Mouse (Mus musculus): ENCODE data around the gene Idh2. TPM values are rescaled to one million over a fixed set of nuclear protein-coding genes. Genes with fewer than 3 reads are reported as not detected.

The Idh2 gene
- polyA plus RNA-seq, 1 experiment from 2014 or later = 371 TPM

- WGBS = 93% methylated on average over 42 of the region's 42 CpGs
- Histone ChIP-seq H3K9ac (ENCODE audit: low read length) (no peak overlapping the region), H3K4me1 (ENCODE audit: control insufficient read depth, insufficient read depth, low read length) (peaks cover 7% of the 10 kb centered on the region), H3K27me3 (ENCODE audit: control insufficient read depth, insufficient read depth, low read length) (no peaks in the 10 kb centered on the region), H3K36me3 (ENCODE audit: control insufficient read depth, insufficient read depth, low read length) (peaks cover 8% of the 10 kb centered on the region), H3K27ac (ENCODE audit: low read depth, low read length) (no peak overlapping the region), H3K9me3 (ENCODE audit: control insufficient read depth, low read length) (no peaks in the 10 kb centered on the region), H3K4me3 (ENCODE audit: low read depth, low read length) (no peak overlapping the region), H3K4me2 (ENCODE audit: low read depth) (no peak overlapping the region)
- no peak for ATAC-seq (ENCODE audit: insufficient read depth, low FRiP score, low TSS enrichment)
- no peak for DNase-seq (ENCODE audit: low spot score)
These were observed 33.3 kb downstream of the Idh2 start for GRCm38 (mm10) chr7:80081586-80082554.

- no peak overlapping the region for H3K4me3 ChIP-seq (ENCODE audit: low read depth, low read length)
- no peaks in the 10 kb centered on the region for H3K27me3 ChIP-seq (ENCODE audit: control insufficient read depth, insufficient read depth, low read length)
- H3K36me3 ChIP-seq (ENCODE audit: control insufficient read depth, insufficient read depth, low read length) = peaks cover 6% of the 10 kb centered on the region; the same call in 1 of the 2 replicates
- H3K4me2 ChIP-seq (ENCODE audit: low read depth) = no peak overlapping the region
- no peak overlapping the region for H3K9ac ChIP-seq (ENCODE audit: low read length)
- H3K4me1 ChIP-seq (ENCODE audit: control insufficient read depth, insufficient read depth, low read length) = peaks cover 29% of the 10 kb centered on the region
- ATAC-seq (ENCODE audit: insufficient read depth, low FRiP score, low TSS enrichment) (no peak), DNase-seq (ENCODE audit: low spot score) (peak; percentile 53)
- H3K9me3 ChIP-seq (ENCODE audit: control insufficient read depth, low read length) = no peaks in the 10 kb centered on the region
- H3K27ac ChIP-seq (ENCODE audit: low read depth, low read length) = no peak overlapping the region
- 54% methylated on average over 14 of the region's 14 CpGs for WGBS
These were observed 36.3 kb downstream of the Idh2 start for GRCm38 (mm10) chr7:80078792-80079301.

DNA sequence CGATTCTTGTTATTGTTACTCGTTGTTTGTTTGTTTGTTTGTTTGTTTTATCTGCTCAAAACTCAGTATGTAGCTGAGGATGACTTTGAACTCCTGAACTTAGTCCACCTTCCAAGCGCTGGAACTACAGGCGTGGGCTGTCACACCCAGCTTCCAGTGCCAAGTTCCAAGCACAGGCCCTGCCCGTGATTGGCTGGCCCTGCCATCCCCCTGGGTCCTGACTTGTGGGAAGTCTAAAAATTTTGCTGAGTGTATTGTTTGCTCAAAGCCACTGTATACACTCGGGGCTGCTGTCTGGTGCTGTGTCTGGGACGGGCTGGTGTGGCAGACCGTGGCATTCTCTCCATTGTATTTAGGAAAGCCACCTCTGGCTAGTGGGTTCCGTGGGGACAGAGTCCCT, 37.4 kb downstream of the Idh2 start:
- Histone ChIP-seq H3K36me3 (ENCODE audit: control insufficient read depth, insufficient read depth, low read length) (peaks cover 6% of the 10 kb centered on the region; the same call in 1 of the 2 replicates), H3K4me1 (ENCODE audit: control insufficient read depth, insufficient read depth, low read length) (peaks cover 29% of the 10 kb centered on the region), H3K9ac (ENCODE audit: low read length) (no peak overlapping the region), H3K4me2 (ENCODE audit: low read depth) (no peak overlapping the region), H3K27me3 (ENCODE audit: control insufficient read depth, insufficient read depth, low read length) (no peaks in the 10 kb centered on the region), H3K27ac (ENCODE audit: low read depth, low read length) (no peak overlapping the region), H3K4me3 (ENCODE audit: low read depth, low read length) (no peak overlapping the region), H3K9me3 (ENCODE audit: control insufficient read depth, low read length) (no peaks in the 10 kb centered on the region)
- 79% methylated on average over 9 of the region's 9 CpGs for WGBS
- no peak for DNase-seq (ENCODE audit: low spot score)
- ATAC-seq (ENCODE audit: insufficient read depth, low FRiP score, low TSS enrichment) = no peak

DNA sequence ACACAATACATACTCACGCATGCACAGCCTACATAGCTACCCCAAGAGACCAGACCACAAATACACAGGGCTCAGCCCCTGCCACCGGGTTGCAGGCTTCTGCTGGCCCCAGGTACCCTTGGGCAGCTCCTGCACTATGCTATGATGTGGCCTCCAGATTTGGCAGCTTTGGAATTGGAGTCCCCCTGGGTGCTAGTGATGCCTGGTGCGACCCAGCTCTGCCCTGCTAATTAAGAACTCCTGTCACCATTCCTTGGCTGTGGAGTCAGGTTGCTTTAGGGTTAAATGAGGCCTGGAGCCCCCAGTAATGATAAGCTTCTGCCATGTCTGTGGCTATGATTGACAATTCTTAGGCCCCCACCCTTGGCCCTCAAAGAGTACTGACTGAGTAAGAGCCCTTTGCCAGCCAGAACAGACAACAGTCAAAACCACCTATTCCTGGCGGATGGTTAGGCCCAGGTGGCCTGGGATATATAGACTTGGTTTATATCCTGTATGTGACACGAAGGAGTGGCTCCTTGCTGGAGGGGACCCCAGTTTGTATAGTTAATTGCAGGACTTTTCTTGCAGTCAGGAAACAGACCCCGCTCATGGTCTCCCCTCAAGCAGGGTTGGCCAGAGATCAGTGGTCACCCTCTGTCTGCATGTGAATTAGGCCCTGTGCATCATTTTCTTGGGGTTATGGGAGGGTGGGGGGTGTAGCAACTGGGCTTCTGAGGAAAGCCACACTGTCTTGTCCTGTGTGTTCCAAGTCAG, 38.1 kb downstream of the Idh2 start:
- no peak overlapping the region; the same call in 1 of the 2 replicates for H3K27ac ChIP-seq (ENCODE audit: low read depth, low read length)
- H3K27me3 ChIP-seq (ENCODE audit: control insufficient read depth, insufficient read depth, low read length) = no peaks in the 10 kb centered on the region
- no peak overlapping the region for H3K4me2 ChIP-seq (ENCODE audit: low read depth)
- peaks cover 33% of the 10 kb centered on the region for H3K4me1 ChIP-seq (ENCODE audit: control insufficient read depth, insufficient read depth, low read length)
- ATAC-seq (ENCODE audit: insufficient read depth, low FRiP score, low TSS enrichment) = no peak
- H3K4me3 ChIP-seq (ENCODE audit: low read depth, low read length) = no peak overlapping the region
- WGBS = 77% methylated on average over 6 of the region's 6 CpGs
- no peak for DNase-seq (ENCODE audit: low spot score)
- H3K9me3 ChIP-seq (ENCODE audit: control insufficient read depth, low read length) = no peaks in the 10 kb centered on the region
- peak overlapping the region; percentile 44; the same call in 1 of the 2 replicates for H3K9ac ChIP-seq (ENCODE audit: low read length)
- H3K36me3 ChIP-seq (ENCODE audit: control insufficient read depth, insufficient read depth, low read length) = peaks cover 4% of the 10 kb centered on the region; the same call in 1 of the 2 replicates

DNA sequence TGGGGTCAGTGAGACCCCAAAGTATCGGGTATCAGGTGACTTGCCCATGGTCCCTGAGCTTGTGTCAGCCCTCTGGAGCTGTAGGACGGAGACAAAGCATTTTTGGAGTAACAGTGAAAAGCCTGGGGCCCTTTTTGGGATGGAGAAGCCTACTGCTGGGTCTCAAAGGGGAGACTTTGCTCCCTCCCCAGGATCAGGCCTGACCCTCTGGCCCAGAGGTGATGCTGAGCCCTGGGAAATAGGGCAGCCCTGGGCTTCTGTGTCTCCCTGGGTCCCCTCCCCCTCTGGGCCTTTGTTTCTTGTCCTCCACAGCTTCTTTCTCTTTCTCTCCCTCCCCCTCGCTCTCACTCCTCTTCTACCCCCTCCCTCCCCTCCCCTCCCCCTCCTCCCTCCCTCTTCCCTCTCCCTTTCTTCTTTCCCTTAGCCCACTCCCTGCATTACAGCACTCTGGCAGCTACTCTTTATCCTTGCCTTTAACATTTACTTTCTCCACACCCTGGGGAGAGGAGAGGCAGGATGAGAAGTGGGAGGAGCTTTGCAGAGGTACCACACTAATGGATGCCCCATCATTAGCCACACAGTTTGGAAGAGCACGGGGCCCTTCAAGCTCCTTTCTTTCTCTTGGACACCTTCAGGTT, 39.1 kb downstream of the Idh2 start:
- Histone ChIP-seq H3K27me3 (ENCODE audit: control insufficient read depth, insufficient read depth, low read length) (no peaks in the 10 kb centered on the region), H3K4me1 (ENCODE audit: control insufficient read depth, insufficient read depth, low read length) (peaks cover 38% of the 10 kb centered on the region), H3K36me3 (ENCODE audit: control insufficient read depth, insufficient read depth, low read length) (peaks cover under 1% of the 10 kb centered on the region; the same call in 1 of the 2 replicates), H3K27ac (ENCODE audit: low read depth, low read length) (peak overlapping the region; percentile 82), H3K9ac (ENCODE audit: low read length) (peak overlapping the region; percentile 44), H3K9me3 (ENCODE audit: control insufficient read depth, low read length) (no peaks in the 10 kb centered on the region), H3K4me3 (ENCODE audit: low read depth, low read length) (no peak overlapping the region), H3K4me2 (ENCODE audit: low read depth) (no peak overlapping the region)
- WGBS = 11% methylated on average over 4 of the region's 4 CpGs
- ATAC-seq (ENCODE audit: insufficient read depth, low FRiP score, low TSS enrichment) (peak; percentile 45; the same call in 1 of the 2 replicates), DNase-seq (ENCODE audit: low spot score) (peak; percentile 40)

- H3K27ac ChIP-seq (ENCODE audit: low read depth, low read length) = peak overlapping the region; percentile 65
- H3K4me2 ChIP-seq (ENCODE audit: low read depth) = no peak overlapping the region
- H3K4me3 ChIP-seq (ENCODE audit: low read depth, low read length) = no peak overlapping the region
- ATAC-seq (ENCODE audit: insufficient read depth, low FRiP score, low TSS enrichment) (no peak), DNase-seq (ENCODE audit: low spot score) (no peak)
- peaks cover 41% of the 10 kb centered on the region for H3K4me1 ChIP-seq (ENCODE audit: control insufficient read depth, insufficient read depth, low read length)
- H3K27me3 ChIP-seq (ENCODE audit: control insufficient read depth, insufficient read depth, low read length) = no peaks in the 10 kb centered on the region
- WGBS = 49% methylated on average over 5 of the region's 5 CpGs
- no peaks in the 10 kb centered on the region for H3K9me3 ChIP-seq (ENCODE audit: control insufficient read depth, low read length)
- H3K36me3 ChIP-seq (ENCODE audit: control insufficient read depth, insufficient read depth, low read length) = no peaks in the 10 kb centered on the region
- no peak overlapping the region for H3K9ac ChIP-seq (ENCODE audit: low read length)
These were observed 40.2 kb downstream of the Idh2 start for GRCm38 (mm10) chr7:80074921-80075441.

DNA sequence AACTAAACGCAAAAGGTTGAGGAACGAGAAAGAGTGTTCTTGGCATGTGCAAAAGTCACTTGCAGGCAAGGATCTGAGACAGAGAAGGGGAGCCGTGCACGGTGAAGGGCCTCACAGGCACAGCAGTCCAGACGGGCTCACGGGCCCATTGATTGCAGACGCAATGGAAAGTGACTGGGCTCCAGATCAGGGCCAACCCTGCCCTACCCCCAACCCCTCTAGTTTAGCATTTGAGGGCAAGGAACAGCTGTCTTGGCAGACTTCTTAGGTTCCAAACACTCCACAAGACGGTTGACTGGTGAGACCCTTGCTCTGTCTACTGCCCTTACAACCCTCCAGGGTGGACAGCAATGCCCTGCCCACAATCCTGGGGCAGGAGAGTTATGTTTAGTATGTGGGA, 41.7 kb downstream of the Idh2 start:
- Histone ChIP-seq H3K4me1 (ENCODE audit: control insufficient read depth, insufficient read depth, low read length) (peaks cover 51% of the 10 kb centered on the region), H3K36me3 (ENCODE audit: control insufficient read depth, insufficient read depth, low read length) (no peaks in the 10 kb centered on the region), H3K9ac (ENCODE audit: low read length) (no peak overlapping the region), H3K27me3 (ENCODE audit: control insufficient read depth, insufficient read depth, low read length) (no peaks in the 10 kb centered on the region), H3K9me3 (ENCODE audit: control insufficient read depth, low read length) (no peaks in the 10 kb centered on the region), H3K4me2 (ENCODE audit: low read depth) (no peak overlapping the region), H3K27ac (ENCODE audit: low read depth, low read length) (no peak overlapping the region), H3K4me3 (ENCODE audit: low read depth, low read length) (no peak overlapping the region)
- ATAC-seq (ENCODE audit: insufficient read depth, low FRiP score, low TSS enrichment) (no peak), DNase-seq (ENCODE audit: low spot score) (no peak)
- WGBS = 85% methylated on average over 8 of the region's 8 CpGs

- Histone ChIP-seq H3K27me3 (ENCODE audit: control insufficient read depth, insufficient read depth, low read length) (no peaks in the 10 kb centered on the region), H3K4me2 (ENCODE audit: low read depth) (no peak overlapping the region), H3K4me1 (ENCODE audit: control insufficient read depth, insufficient read depth, low read length) (peaks cover 49% of the 10 kb centered on the region), H3K36me3 (ENCODE audit: control insufficient read depth, insufficient read depth, low read length) (no peaks in the 10 kb centered on the region), H3K4me3 (ENCODE audit: low read depth, low read length) (no peak overlapping the region), H3K27ac (ENCODE audit: low read depth, low read length) (no peak overlapping the region), H3K9ac (ENCODE audit: low read length) (no peak overlapping the region), H3K9me3 (ENCODE audit: control insufficient read depth, low read length) (no peaks in the 10 kb centered on the region)
- 60% methylated on average over 6 of the region's 6 CpGs for WGBS
- ATAC-seq (ENCODE audit: insufficient read depth, low FRiP score, low TSS enrichment) (no peak), DNase-seq (ENCODE audit: low spot score) (no peak)
These were observed 42.9 kb downstream of the Idh2 start for GRCm38 (mm10) chr7:80072297-80072696.

Measured in neural tube, embryonic 11.5 days (tissue).